Mouse (Mus musculus) kidney, adult 9 months (tissue): ENCODE results near the gene S100a3.

Experiments used
- DNase-seq: peaks from one replicate; pipeline ENCODE4 v3.0.0; 2022

The S100a3 gene

GRCm38 (mm10) chr3:90631984-90632383, 71.6 kb downstream of the S100a3 start:
- no peak for DNase-seq

GRCm38 (mm10) chr3:90638511-90639275, 78.3 kb downstream of the S100a3 start:
- no peak for DNase-seq

GRCm38 (mm10) chr3:90639511-90640154, 79.3 kb downstream of the S100a3 start:
- DNase-seq: peak; percentile 33

GRCm38 (mm10) chr3:90640981-90641380, 80.6 kb downstream of the S100a3 start:
- DNase-seq: no peak

- peak; percentile 69 for DNase-seq
These were observed 83.8 kb downstream of the S100a3 start for GRCm38 (mm10) chr3:90644220-90644619.

- DNase-seq: no peak
These were observed 86.9 kb downstream of the S100a3 start for GRCm38 (mm10) chr3:90647291-90647690.

- no peak for DNase-seq
These were observed 88.6 kb downstream of the S100a3 start for GRCm38 (mm10) chr3:90648981-90649380.

GRCm38 (mm10) chr3:90649832-90650231, 89.5 kb downstream of the S100a3 start:
- DNase-seq: no peak
